Mouse (Mus musculus) lung, adult 18-20 months (tissue): ENCODE measurements around the gene Apba1.
A peak's percentile ranks its signal among the peaks of the same experiment; 100 is the strongest.

Experiments
- DNase-seq, 2 experiments: peaks; one replicate each; pipeline ENCODE4 v3.0.0; 2022; ENCODE audit warnings: mixed read lengths in 2 of 2

Apba1 gene

GRCm38 (mm10) chr19:23807371-23807770 is 48.7 kb downstream of the Apba1 start:
- DNase-seq = no peak

GRCm38 (mm10) chr19:23809236-23809635 is 50.5 kb downstream of the Apba1 start:
- no peak for DNase-seq

GRCm38 (mm10) chr19:23810512-23810911 is 51.8 kb downstream of the Apba1 start:
- no peak for DNase-seq

GRCm38 (mm10) chr19:23810976-23811375 is 52.3 kb downstream of the Apba1 start:
- no peak for DNase-seq

GRCm38 (mm10) chr19:23816762-23817161 is 58.1 kb downstream of the Apba1 start:
- no peak for DNase-seq

- DNase-seq = no peak
Observed at GRCm38 (mm10) chr19:23817196-23817595, 58.5 kb downstream of the Apba1 start.

GRCm38 (mm10) chr19:23819882-23820281 is 61.2 kb downstream of the Apba1 start:
- no peak for DNase-seq

- no peak for DNase-seq
Observed at GRCm38 (mm10) chr19:23822497-23822896, 63.8 kb downstream of the Apba1 start.

GRCm38 (mm10) chr19:23823533-23823932 is 64.8 kb downstream of the Apba1 start:
- no peak for DNase-seq

- DNase-seq = no peak
Observed at GRCm38 (mm10) chr19:23826251-23826650, 67.6 kb downstream of the Apba1 start.

- DNase-seq = no peak
Observed at GRCm38 (mm10) chr19:23830761-23831160, 72.1 kb downstream of the Apba1 start.

GRCm38 (mm10) chr19:23833685-23834682 is 75.3 kb downstream of the Apba1 start:
- no peak for DNase-seq

GRCm38 (mm10) chr19:23834721-23835120 is 76.0 kb downstream of the Apba1 start:
- no peak for DNase-seq

- no peak for DNase-seq
Observed at GRCm38 (mm10) chr19:23855832-23856231, 97.1 kb downstream of the Apba1 start.

GRCm38 (mm10) chr19:23858091-23858490 is 99.4 kb downstream of the Apba1 start:
- no peak for DNase-seq

GRCm38 (mm10) chr19:23858781-23859180 is 100.1 kb downstream of the Apba1 start:
- DNase-seq = no peak

- DNase-seq = peak; percentile 13 to 35
Observed at GRCm38 (mm10) chr19:23860151-23860820, 101.6 kb downstream of the Apba1 start.

GRCm38 (mm10) chr19:23862736-23863135 is 104.0 kb downstream of the Apba1 start:
- no peak for DNase-seq

- DNase-seq = peak; percentile 14 to 25
Observed at GRCm38 (mm10) chr19:23863959-23864358, 105.3 kb downstream of the Apba1 start.

- DNase-seq = no peak
Observed at GRCm38 (mm10) chr19:23866045-23866444, 107.4 kb downstream of the Apba1 start.

- no peak for DNase-seq
Observed at GRCm38 (mm10) chr19:23867052-23867451, 108.4 kb downstream of the Apba1 start.

GRCm38 (mm10) chr19:23867589-23867988 is 108.9 kb downstream of the Apba1 start:
- DNase-seq = no peak

GRCm38 (mm10) chr19:23874502-23874901 is 115.8 kb downstream of the Apba1 start:
- no peak for DNase-seq

GRCm38 (mm10) chr19:23875819-23876218 is 117.1 kb downstream of the Apba1 start:
- DNase-seq = no peak
